ENCODE assay signal across 23 mouse cellular contexts in the genomic region with DNA sequence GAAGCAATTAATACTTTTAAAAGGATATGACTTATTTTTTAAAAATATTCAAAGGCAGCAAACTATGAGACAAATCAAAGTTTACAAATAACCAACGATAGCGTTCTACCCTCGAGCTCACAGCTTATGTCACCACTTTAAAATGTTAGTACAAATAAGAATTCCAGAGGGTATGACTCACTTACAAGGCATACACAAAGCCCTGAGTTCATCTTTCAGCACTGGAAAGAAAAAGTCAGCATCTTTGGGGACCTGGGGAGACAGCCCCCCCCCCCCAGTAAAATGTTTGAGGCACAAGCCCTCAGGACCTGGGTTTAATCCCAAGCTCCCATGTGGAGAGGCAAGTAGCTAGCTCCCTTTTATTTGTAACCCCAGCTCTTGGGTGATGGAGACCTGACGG. TPM values are rescaled to one million over a fixed set of nuclear protein-coding genes. Genes with fewer than 3 reads are reported as not detected.
A peak's percentile ranks its signal among the peaks of the same experiment; 100 is the strongest.
DNase-seq lines count a peak whose midpoint lies in the region; TF ChIP-seq lines count a peak whose summit lies in the region.
"Had no signal": no experiment of that assay in that cellular context is flagged by ENCODE, and none has a peak within 500 bp of the region (broad histone marks: within the 10 kb centered on the region; RNA-seq: fewer than 3 reads in every experiment).

No protein-coding gene starts in this region.

- no peak overlapping the region for H3K27ac ChIP-seq in heart, adult 2 months
- no peak overlapping the region for H3K27ac ChIP-seq in cerebellum, adult 2 months (ENCODE audit: insufficient read depth, low read length)
- H3K27ac ChIP-seq: embryonic facial prominence, embryonic 13.5 days; embryonic facial prominence, embryonic 15.5 days; forebrain, embryonic 10.5 days; forebrain, embryonic 12.5 days had no signal

- no peaks in the 10 kb centered on the region for H3K36me3 ChIP-seq in heart, adult 2 months (ENCODE audit: control insufficient read depth, insufficient read depth, low read length)
- H3K36me3 ChIP-seq: embryonic facial prominence, embryonic 13.5 days; embryonic facial prominence, embryonic 15.5 days; forebrain, embryonic 10.5 days; forebrain, embryonic 12.5 days; G1E had no signal

- TF ChIP-seq POLR2A in heart, adult 2 months (IDR thresholded peaks at IDR 0.05; ENCODE audit: insufficient read depth, low read depth, low read length), result no peak
- no peak for TF ChIP-seq POLR2A in cerebellum, adult 2 months (IDR thresholded peaks at IDR 0.05; ENCODE audit: borderline replicate concordance, insufficient read depth, low read length)

- no peak overlapping the region for H3K4me3 ChIP-seq in heart, adult 2 months
- no peak overlapping the region for H3K4me3 ChIP-seq in cerebellum, adult 2 months (replicated peaks; ENCODE audit: insufficient read depth, low read depth, low read length)
- H3K4me3 ChIP-seq: embryonic facial prominence, embryonic 13.5 days; embryonic facial prominence, embryonic 15.5 days; erythroblast, embryonic 14.5 days; forebrain, embryonic 10.5 days; forebrain, embryonic 12.5 days had no signal

- TF ChIP-seq EP300 in heart, adult 2 months (IDR thresholded peaks at IDR 0.05; ENCODE audit: insufficient read depth, low read depth, low read length), result no peak

- H3K9ac ChIP-seq in heart, adult 2 months (ENCODE audit: low read depth, low read length), result no peak overlapping the region
- H3K9ac ChIP-seq: embryonic facial prominence, embryonic 13.5 days; embryonic facial prominence, embryonic 15.5 days; forebrain, embryonic 12.5 days had no signal

- intact Hi-C loops in heart, adult 2 months (cut with DNase I), result no loop called here

- DNase-seq in heart, adult 11 months, result peak; percentile 65
- no peak for DNase-seq in heart, adult 2 months
- DNase-seq in Muller cell, postnatal 12 days (ENCODE audit: inconsistent ontology term), result peak; percentile 82
- no peak for DNase-seq in kidney, adult 11 months
- no peak for DNase-seq in cerebellum, adult 2 months
- DNase-seq: adrenal gland, adult 8-10 months; adrenal gland, postnatal 14 days; adrenal gland, postnatal 36 days; B cell, adult 2 months; cerebellum, adult 11-12 months; cerebellum, adult 8-10 months; cerebellum, adult 9-11 months; cerebellum, postnatal 14 days; cerebellum, postnatal 36 days; embryo, embryonic 11 days had no signal

- H3K27me3 ChIP-seq in heart, adult 2 months (ENCODE audit: control insufficient read depth, insufficient read depth, low read length), result no peaks in the 10 kb centered on the region
- H3K27me3 ChIP-seq in cerebellum, adult 2 months (ENCODE audit: control insufficient read depth, insufficient read depth, low read length), result no peaks in the 10 kb centered on the region
- H3K27me3 ChIP-seq: CH12.LX; embryonic facial prominence, embryonic 13.5 days; embryonic facial prominence, embryonic 15.5 days; Patski had no signal

- no peaks in the 10 kb centered on the region for H3K79me2 ChIP-seq in heart, adult 2 months (replicated peaks; ENCODE audit: control insufficient read depth, insufficient read depth, low read length)

- 50% methylated on average over 4 of the region's 4 CpGs for WGBS in heart, adult 2 months
- WGBS in cerebellum, adult 2 months, result 94% methylated on average over 4 of the region's 4 CpGs

- H3K4me1 ChIP-seq in heart, adult 2 months (ENCODE audit: control insufficient read depth, insufficient read depth, low read length), result no peaks in the 10 kb centered on the region
- no peaks in the 10 kb centered on the region for H3K4me1 ChIP-seq in cerebellum, adult 2 months (ENCODE audit: control insufficient read depth, insufficient read depth, low read length)
- H3K4me1 ChIP-seq: embryonic facial prominence, embryonic 13.5 days; embryonic facial prominence, embryonic 15.5 days had no signal

- TF ChIP-seq CTCF in heart, adult 2 months (IDR thresholded peaks at IDR 0.05), result no peak
- no peak for TF ChIP-seq CTCF in cerebellum, adult 2 months (IDR thresholded peaks at IDR 0.05; ENCODE audit: borderline replicate concordance, insufficient read depth, low read depth, low read length)

RNA-seq across cellular contexts. Expression of a gene that starts 27.4 kb away (rescaled TPM):
- total RNA-seq in heart, adult 2 months (2021), result 10 to 100 TPM; 32.3 to 33.2 TPM
- 41.4 and 58.5 TPM in 2 replicates for polyA plus RNA-seq in heart, adult 2 months (2012; rRNA removed)
- 170 and 183 TPM in 2 replicates for polyA plus RNA-seq in cerebellum, adult 2 months (2012; rRNA removed)

Comparison
In these comparisons a context has a peak if more than half of its experiments do, and no peak if none do; other contexts are left out.
1. DNase-seq: peak in heart, adult 11 months (single experiment) and Muller cell, postnatal 12 days (single experiment); none in heart, adult 2 months (0 of 2), kidney, adult 11 months (single experiment) and cerebellum, adult 2 months (0 of 2).